ENCODE assay signal across 13 mouse cellular contexts in genomic region chr10:81231436-81231835, GRCm38 (mm10). TPM values are rescaled to one million over a fixed set of nuclear protein-coding genes. Genes with fewer than 3 reads are reported as not detected.
DNase-seq lines count a peak whose midpoint lies in the region; ATAC-seq and TF ChIP-seq lines count a peak whose summit lies in the region.
"Had no signal": no experiment of that assay in that cellular context is flagged by ENCODE, and none has a peak within 500 bp of the region (broad histone marks: within the 10 kb centered on the region; RNA-seq: fewer than 3 reads in every experiment).

No protein-coding gene starts in this region.

- H3K9ac ChIP-seq in forebrain, embryonic 13.5 days = peak overlapping the region; percentile 93; the same call in 1 of the 2 replicates
- H3K9ac ChIP-seq in hindbrain, embryonic 16.5 days (ENCODE audit: low read depth, low read length) = peak overlapping the region; percentile 79
- H3K9ac ChIP-seq in neural tube, embryonic 15.5 days (replicated peaks) = peak overlapping the region; percentile 21; the same call in 1 of the 2 replicates
- no peak overlapping the region for H3K9ac ChIP-seq in liver, embryonic 11.5 days (ENCODE audit: low read depth, low read length)
- H3K9ac ChIP-seq in lung, postnatal 0 days (replicated peaks; ENCODE audit: low read depth) = no peak overlapping the region
- H3K9ac ChIP-seq: kidney, embryonic 15.5 days; liver, embryonic 12.5 days had no signal

- no peak for TF ChIP-seq CTCF in left cerebral cortex, adult 2 months (IDR thresholded peaks at IDR 0.05)
- TF ChIP-seq CTCF in lung, postnatal 0 days (IDR thresholded peaks at IDR 0.05) = no peak

- no peak for TF ChIP-seq EP300 in lung, postnatal 0 days (IDR thresholded peaks at IDR 0.05)

- H3K9me3 ChIP-seq in forebrain, embryonic 13.5 days (replicated peaks) = no peaks in the 10 kb centered on the region
- no peaks in the 10 kb centered on the region for H3K9me3 ChIP-seq in hindbrain, embryonic 16.5 days (ENCODE audit: control insufficient read depth, low read length)
- no peaks in the 10 kb centered on the region for H3K9me3 ChIP-seq in neural tube, embryonic 15.5 days (replicated peaks)
- H3K9me3 ChIP-seq in liver, embryonic 11.5 days (ENCODE audit: control insufficient read depth, low read length) = no peaks in the 10 kb centered on the region
- no peaks in the 10 kb centered on the region for H3K9me3 ChIP-seq in lung, postnatal 0 days (ENCODE audit: low read length)
- H3K9me3 ChIP-seq: kidney, embryonic 15.5 days; liver, embryonic 12.5 days had no signal

- peak overlapping the region; percentile 98 for H3K27ac ChIP-seq in left cerebral cortex, adult 2 months
- H3K27ac ChIP-seq in forebrain, embryonic 13.5 days = peak overlapping the region; percentile 90
- H3K27ac ChIP-seq in hindbrain, embryonic 16.5 days (ENCODE audit: low read depth, low read length) = peak overlapping the region; percentile 85
- H3K27ac ChIP-seq in neural tube, embryonic 15.5 days (replicated peaks) = peak overlapping the region; percentile 94
- H3K27ac ChIP-seq in liver, embryonic 11.5 days (ENCODE audit: low read depth, low read length) = no peak overlapping the region
- H3K27ac ChIP-seq in lung, postnatal 0 days (ENCODE audit: low read length) = no peak overlapping the region
- H3K27ac ChIP-seq: kidney, embryonic 15.5 days; liver, embryonic 12.5 days had no signal

- no peaks in the 10 kb centered on the region for H3K36me3 ChIP-seq in forebrain, embryonic 13.5 days (ENCODE audit: poor library complexity, severe bottlenecking)
- H3K36me3 ChIP-seq in hindbrain, embryonic 16.5 days (ENCODE audit: control insufficient read depth, insufficient read depth, low read length) = peaks cover 3% of the 10 kb centered on the region; the same call in 1 of the 2 replicates
- no peaks in the 10 kb centered on the region for H3K36me3 ChIP-seq in neural tube, embryonic 15.5 days
- H3K36me3 ChIP-seq in liver, embryonic 11.5 days (ENCODE audit: control insufficient read depth, insufficient read depth, low read length) = no peaks in the 10 kb centered on the region
- H3K36me3 ChIP-seq in lung, postnatal 0 days (ENCODE audit: insufficient read depth, low read length) = no peaks in the 10 kb centered on the region
- H3K36me3 ChIP-seq: kidney, embryonic 15.5 days; liver, embryonic 12.5 days had no signal

- H3K27me3 ChIP-seq in forebrain, embryonic 13.5 days = no peaks in the 10 kb centered on the region
- H3K27me3 ChIP-seq in hindbrain, embryonic 16.5 days (replicated peaks; ENCODE audit: control insufficient read depth, insufficient read depth, low read length) = no peaks in the 10 kb centered on the region
- H3K27me3 ChIP-seq in neural tube, embryonic 15.5 days (replicated peaks) = no peaks in the 10 kb centered on the region
- H3K27me3 ChIP-seq in liver, embryonic 11.5 days (replicated peaks; ENCODE audit: control insufficient read depth, insufficient read depth, low read length) = peaks cover 53% of the 10 kb centered on the region
- H3K27me3 ChIP-seq in lung, postnatal 0 days (replicated peaks; ENCODE audit: insufficient read depth, low read length) = peaks cover 24% of the 10 kb centered on the region

- no peak for DNase-seq in left cerebral cortex, adult 2 months (ENCODE audit: extremely low spot score in 1 of 2, low spot score in 2 of 2)
- no peak for DNase-seq in left cerebral cortex, adult 9 months (ENCODE audit: low spot score in 2 of 2)
- no peak for DNase-seq in liver, embryonic 11.5 days (ENCODE audit: low spot score)
- no peak for DNase-seq in lung, postnatal 0 days (ENCODE audit: low spot score)
- DNase-seq: adrenal gland, adult 8-10 months; lung, postnatal 14 days had no signal

- ATAC-seq in forebrain, embryonic 13.5 days = no peak
- no peak for ATAC-seq in hindbrain, embryonic 16.5 days
- peak; percentile 1; the same call in 1 of the 2 replicates for ATAC-seq in neural tube, embryonic 15.5 days (ENCODE audit: low FRiP score)
- no peak for ATAC-seq in liver, embryonic 11.5 days (replicated peaks; ENCODE audit: low FRiP score)
- ATAC-seq in lung, postnatal 0 days = no peak
- ATAC-seq: liver, embryonic 12.5 days; Patski had no signal

- peak overlapping the region; percentile 73 for H3K4me2 ChIP-seq in forebrain, embryonic 13.5 days
- peak overlapping the region; percentile 55 for H3K4me2 ChIP-seq in hindbrain, embryonic 16.5 days (ENCODE audit: low read length)
- peak overlapping the region; percentile 80 for H3K4me2 ChIP-seq in neural tube, embryonic 15.5 days
- no peak overlapping the region for H3K4me2 ChIP-seq in liver, embryonic 11.5 days
- H3K4me2 ChIP-seq in lung, postnatal 0 days (replicated peaks; ENCODE audit: low read depth, low read length) = no peak overlapping the region
- H3K4me2 ChIP-seq: liver, embryonic 12.5 days had no signal

- intact Hi-C loops in left cerebral cortex, adult 2 months (cut with DNase I) = loop anchor here (2.0 kb wide), 1 partner anchor 21 kb away; the partner anchor contains the start of gene Matk

- H3K4me1 ChIP-seq in forebrain, embryonic 13.5 days = peaks cover 50% of the 10 kb centered on the region
- peaks cover 33% of the 10 kb centered on the region for H3K4me1 ChIP-seq in hindbrain, embryonic 16.5 days (ENCODE audit: control insufficient read depth, insufficient read depth, low read depth, low read length)
- peaks cover 54% of the 10 kb centered on the region for H3K4me1 ChIP-seq in neural tube, embryonic 15.5 days
- peaks cover 10% of the 10 kb centered on the region for H3K4me1 ChIP-seq in liver, embryonic 11.5 days (replicated peaks; ENCODE audit: control insufficient read depth, insufficient read depth, low read length)
- no peaks in the 10 kb centered on the region; the same call in 1 of the 2 replicates for H3K4me1 ChIP-seq in lung, postnatal 0 days (ENCODE audit: insufficient read depth, low read depth, low read length)

- 47% methylated on average over 7 of the region's 7 CpGs for WGBS in forebrain, embryonic 13.5 days
- 37% methylated on average over 7 of the region's 7 CpGs for WGBS in hindbrain, embryonic 16.5 days
- WGBS in neural tube, embryonic 15.5 days = 50% methylated on average over 7 of the region's 7 CpGs
- WGBS in liver, embryonic 11.5 days = 51% methylated on average over 7 of the region's 7 CpGs
- WGBS in lung, postnatal 0 days = 51% methylated on average over 7 of the region's 7 CpGs

- no peak overlapping the region; the same call in 1 of the 2 replicates for H3K4me3 ChIP-seq in left cerebral cortex, adult 2 months
- peak overlapping the region; percentile 68 for H3K4me3 ChIP-seq in forebrain, embryonic 13.5 days
- H3K4me3 ChIP-seq in hindbrain, embryonic 16.5 days (ENCODE audit: low read length) = peak overlapping the region; percentile 64
- peak overlapping the region; percentile 73 for H3K4me3 ChIP-seq in neural tube, embryonic 15.5 days (replicated peaks)
- H3K4me3 ChIP-seq in liver, embryonic 11.5 days (ENCODE audit: low read depth, low read length) = no peak overlapping the region
- no peak overlapping the region for H3K4me3 ChIP-seq in lung, postnatal 0 days (ENCODE audit: low read depth, low read length)
- H3K4me3 ChIP-seq: liver, embryonic 12.5 days had no signal

RNA-seq across cellular contexts. Expression of gene Atcay, which starts 0.8 kb away (rescaled TPM):
- 100 to 1,000 TPM; 203 to 206 TPM for total RNA-seq in left cerebral cortex, adult 2 months (2021)
- 44.5 and 54.2 TPM in 2 replicates for polyA plus RNA-seq in forebrain, embryonic 13.5 days (2015; fragmentation: Nextera tagmentation; extraction: Ambion mirVana)
- 85.0 and 85.6 TPM in 2 replicates for polyA plus RNA-seq in hindbrain, embryonic 16.5 days (2015; fragmentation: Nextera tagmentation; extraction: Ambion mirVana)
- polyA plus RNA-seq in neural tube, embryonic 15.5 days (2015; fragmentation: Nextera tagmentation; extraction: Ambion mirVana) = 64.8 and 91.1 TPM in 2 replicates
- polyA plus RNA-seq in liver, embryonic 11.5 days (2014; fragmentation: Nextera tagmentation; extraction: Ambion mirVana) = 0.05 TPM in 1 of 2 replicates, not detected in the other
- not detected in 2 replicates for polyA plus RNA-seq in lung, postnatal 0 days (2015; fragmentation: Nextera tagmentation; extraction: Ambion mirVana)
- total RNA-seq: granulocyte monocyte progenitor cell, adult 5-6 weeks had no signal

RNA-seq across cellular contexts. Expression of gene Zfr2, which starts 1.5 kb away (rescaled TPM):
- 10 to 100 TPM; 70.9 to 76.2 TPM for total RNA-seq in left cerebral cortex, adult 2 months (2021)
- polyA plus RNA-seq in forebrain, embryonic 13.5 days (2015; fragmentation: Nextera tagmentation; extraction: Ambion mirVana) = 9.7 and 10.9 TPM in 2 replicates
- 23.8 and 28.7 TPM in 2 replicates for polyA plus RNA-seq in hindbrain, embryonic 16.5 days (2015; fragmentation: Nextera tagmentation; extraction: Ambion mirVana)
- 27.1 and 31.9 TPM in 2 replicates for polyA plus RNA-seq in neural tube, embryonic 15.5 days (2015; fragmentation: Nextera tagmentation; extraction: Ambion mirVana)
- polyA plus RNA-seq in liver, embryonic 11.5 days (2014; fragmentation: Nextera tagmentation; extraction: Ambion mirVana) = 1.3 and 2.1 TPM in 2 replicates
- 2.3 and 2.4 TPM in 2 replicates for polyA plus RNA-seq in lung, postnatal 0 days (2015; fragmentation: Nextera tagmentation; extraction: Ambion mirVana)
- total RNA-seq: granulocyte monocyte progenitor cell, adult 5-6 weeks had no signal

RNA-seq across cellular contexts. Expression of gene Matk, which starts 21.3 kb away (rescaled TPM):
- 100 to 1,000 TPM; 212 to 221 TPM for total RNA-seq in left cerebral cortex, adult 2 months (2021)
- 5.6 and 7.4 TPM in 2 replicates for polyA plus RNA-seq in forebrain, embryonic 13.5 days (2015; fragmentation: Nextera tagmentation; extraction: Ambion mirVana)
- polyA plus RNA-seq in hindbrain, embryonic 16.5 days (2015; fragmentation: Nextera tagmentation; extraction: Ambion mirVana) = 60.4 and 72.8 TPM in 2 replicates
- 37.1 and 48.3 TPM in 2 replicates for polyA plus RNA-seq in neural tube, embryonic 15.5 days (2015; fragmentation: Nextera tagmentation; extraction: Ambion mirVana)
- polyA plus RNA-seq in liver, embryonic 11.5 days (2014; fragmentation: Nextera tagmentation; extraction: Ambion mirVana) = 2.1 TPM in 2 replicates
- polyA plus RNA-seq in lung, postnatal 0 days (2015; fragmentation: Nextera tagmentation; extraction: Ambion mirVana) = 1.5 and 1.6 TPM in 2 replicates

RNA-seq across cellular contexts. Expression of gene Nmrk2, which starts 29.6 kb away (rescaled TPM):
- under 1 TPM in 1 of 2 experiments, not detected in 1; 0.42 TPM for total RNA-seq in left cerebral cortex, adult 2 months (2021)
- not detected in 2 replicates for polyA plus RNA-seq in forebrain, embryonic 13.5 days (2015; fragmentation: Nextera tagmentation; extraction: Ambion mirVana)
- polyA plus RNA-seq in hindbrain, embryonic 16.5 days (2015; fragmentation: Nextera tagmentation; extraction: Ambion mirVana) = 0.09 and 0.24 TPM in 2 replicates
- 0.17 and 0.26 TPM in 2 replicates for polyA plus RNA-seq in neural tube, embryonic 15.5 days (2015; fragmentation: Nextera tagmentation; extraction: Ambion mirVana)
- polyA plus RNA-seq in liver, embryonic 11.5 days (2014; fragmentation: Nextera tagmentation; extraction: Ambion mirVana) = not detected in 2 replicates
- 0.80 and 0.92 TPM in 2 replicates for polyA plus RNA-seq in lung, postnatal 0 days (2015; fragmentation: Nextera tagmentation; extraction: Ambion mirVana)
- total RNA-seq: adrenal gland, adult 8-10 months; granulocyte monocyte progenitor cell, adult 5-6 weeks had no signal
- polyA plus RNA-seq: kidney, embryonic 15.5 days; liver, embryonic 12.5 days had no signal

RNA-seq across cellular contexts. Expression of gene Mrpl54, which starts 35.3 kb away (rescaled TPM):
- total RNA-seq in left cerebral cortex, adult 2 months (2021) = 10 to 100 TPM; 41.3 to 42.8 TPM
- polyA plus RNA-seq in forebrain, embryonic 13.5 days (2015; fragmentation: Nextera tagmentation; extraction: Ambion mirVana) = 134 and 135 TPM in 2 replicates
- polyA plus RNA-seq in hindbrain, embryonic 16.5 days (2015; fragmentation: Nextera tagmentation; extraction: Ambion mirVana) = 126 and 137 TPM in 2 replicates
- 155 and 160 TPM in 2 replicates for polyA plus RNA-seq in neural tube, embryonic 15.5 days (2015; fragmentation: Nextera tagmentation; extraction: Ambion mirVana)
- 226 and 233 TPM in 2 replicates for polyA plus RNA-seq in liver, embryonic 11.5 days (2014; fragmentation: Nextera tagmentation; extraction: Ambion mirVana)
- 132 and 162 TPM in 2 replicates for polyA plus RNA-seq in lung, postnatal 0 days (2015; fragmentation: Nextera tagmentation; extraction: Ambion mirVana)

Comparison
In these comparisons a context has a peak if more than half of its experiments do, and no peak if none do; other contexts are left out.
1. H3K27ac ChIP-seq: peak in left cerebral cortex, adult 2 months (single experiment), forebrain, embryonic 13.5 days (single experiment), hindbrain, embryonic 16.5 days (single experiment) and neural tube, embryonic 15.5 days (single experiment); none in liver, embryonic 11.5 days (single experiment) and lung, postnatal 0 days (single experiment).
2. H3K4me3 ChIP-seq: peak in forebrain, embryonic 13.5 days (single experiment), hindbrain, embryonic 16.5 days (single experiment) and neural tube, embryonic 15.5 days (single experiment); none in left cerebral cortex, adult 2 months (single experiment), liver, embryonic 11.5 days (single experiment) and lung, postnatal 0 days (single experiment).
3. H3K4me2 ChIP-seq: peak in forebrain, embryonic 13.5 days (single experiment), hindbrain, embryonic 16.5 days (single experiment) and neural tube, embryonic 15.5 days (single experiment); none in liver, embryonic 11.5 days (single experiment) and lung, postnatal 0 days (single experiment).
4. H3K9ac ChIP-seq: peak in forebrain, embryonic 13.5 days (single experiment), hindbrain, embryonic 16.5 days (single experiment) and neural tube, embryonic 15.5 days (single experiment); none in liver, embryonic 11.5 days (single experiment) and lung, postnatal 0 days (single experiment).
5. RNA of gene Atcay, which starts 0.8 kb away (polyA plus RNA-seq): 64.8 to 91.1 TPM in neural tube, embryonic 15.5 days, 85.0 to 85.6 TPM in hindbrain, embryonic 16.5 days and 44.5 to 54.2 TPM in forebrain, embryonic 13.5 days; 0.05 TPM in liver, embryonic 11.5 days and not detected in lung, postnatal 0 days; every median in the first group is over 10 times any median in the second.